Mouse (Mus musculus) A20 (cell line): ENCODE data around the gene Ttc41.
"Not testable (repeated sequence)": the region's sequence is repeated elsewhere in the genome, so short reads cannot be mapped to it uniquely, and the experiment has no call there.

Experiments used
- DNase-seq: peaks from one replicate; pipeline ENCODE4 v3.0.0-alpha.2; 2011; ENCODE audit warnings: low read depth, low spot score

The Ttc41 gene

DNA sequence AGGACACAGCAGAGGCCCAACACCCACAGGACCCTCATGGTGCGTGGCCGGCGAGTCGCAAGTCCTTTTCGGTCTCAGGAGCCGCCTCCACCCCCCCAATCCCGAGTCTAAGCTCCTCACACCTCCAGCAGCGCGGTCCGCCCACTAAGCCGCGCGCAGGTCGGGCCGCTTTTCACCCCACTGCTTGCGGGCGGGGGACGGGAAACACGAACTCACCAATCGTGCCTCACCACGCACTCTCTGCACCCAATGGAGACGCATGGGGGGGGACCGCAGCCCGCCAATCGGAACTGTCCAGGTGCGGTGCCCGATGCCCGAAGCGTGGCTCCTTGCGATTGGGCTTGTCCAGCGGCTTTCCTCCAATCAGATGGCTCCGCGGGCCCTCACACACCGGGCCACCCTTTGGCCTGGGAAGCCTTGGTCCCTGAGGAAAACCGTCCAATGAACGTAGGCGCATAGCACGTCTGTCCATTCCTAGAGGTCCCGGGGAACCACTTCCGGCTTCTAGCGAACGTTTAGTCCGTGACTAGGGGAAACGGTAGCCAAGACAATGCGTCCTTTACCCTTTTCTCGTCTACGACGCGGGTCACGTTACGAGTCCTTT, at the start of gene Ttc41, which contains the start of gene Hsp90b1:
Gene Ttc41, plus strand, starts transcription at position 494 of the 604 bp plus-strand sequence.
Gene Hsp90b1, minus strand, starts transcription at position 192 of the 604 bp plus-strand sequence.
- peak; percentile 99 for DNase-seq

DNA sequence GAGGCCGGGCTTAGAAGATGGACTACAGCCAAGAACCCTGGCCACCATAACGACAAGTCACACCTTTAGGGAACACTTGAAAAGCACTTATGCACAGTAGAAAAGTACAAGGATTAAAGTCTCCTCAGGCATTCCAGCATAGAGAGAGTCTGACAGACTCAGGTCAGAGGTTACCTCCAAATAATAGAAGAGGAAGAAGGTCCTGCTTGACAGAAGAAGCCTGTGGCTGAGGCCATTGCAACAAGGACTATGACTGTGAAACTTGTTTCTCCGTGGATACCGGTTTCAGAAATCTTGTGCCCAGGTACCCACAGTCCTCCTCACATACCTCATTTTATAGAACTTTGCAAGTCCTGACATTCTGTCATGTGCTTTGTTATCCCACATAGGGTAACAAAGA, 35.1 kb upstream of the Ttc41 start:
- not testable (repeated sequence) for DNase-seq

- not testable (repeated sequence) for DNase-seq
Observed at GRCm38 (mm10) chr10:86684797-86685178, 20.8 kb upstream of the Ttc41 start.

DNA sequence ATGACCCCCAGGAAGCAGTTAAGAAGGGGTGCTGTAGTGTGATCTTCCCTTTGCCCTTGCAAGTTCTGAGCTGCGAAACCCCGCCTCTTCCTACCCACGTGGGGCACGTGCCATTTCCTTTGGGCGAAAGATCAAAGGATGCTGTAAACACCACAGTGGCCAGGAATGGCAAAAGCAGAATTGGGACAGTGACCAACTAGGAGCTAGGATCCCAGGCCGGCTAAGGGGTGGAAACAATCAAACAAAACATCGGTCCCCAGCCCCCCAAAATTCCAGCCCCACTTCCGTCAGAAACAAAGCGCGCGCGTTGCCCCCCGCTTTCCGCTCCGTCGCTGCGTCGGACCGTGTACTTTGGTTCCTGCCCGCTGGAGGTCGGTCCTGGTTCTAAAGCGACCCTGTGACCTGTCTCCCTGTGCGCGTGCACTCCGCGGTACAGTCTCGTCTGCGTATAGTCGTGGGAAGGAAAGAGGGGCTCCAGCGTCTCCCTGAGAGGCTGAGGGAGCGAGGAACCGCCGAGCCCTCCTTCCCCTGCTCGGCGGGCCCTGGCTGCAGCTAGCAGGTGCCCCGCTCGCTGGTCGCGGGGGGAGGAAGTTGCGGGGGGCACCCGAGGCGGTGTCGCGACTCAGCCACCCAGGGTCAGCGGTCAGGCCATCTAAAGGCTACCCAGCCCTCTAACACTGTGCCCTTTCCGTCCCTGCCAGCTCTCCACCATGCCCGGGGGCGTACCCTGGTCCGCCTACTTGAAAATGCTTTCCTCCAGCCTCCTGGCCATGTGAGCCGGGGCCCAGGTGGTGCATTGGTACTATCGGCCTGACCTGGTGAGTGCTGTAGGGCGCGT, 20.2 kb upstream of the Ttc41 start:
- peak; percentile 97 for DNase-seq

GRCm38 (mm10) chr10:86686017-86686360, 19.6 kb upstream of the Ttc41 start:
- peak; percentile 66 for DNase-seq

GRCm38 (mm10) chr10:86700251-86700650, 5.4 kb upstream of the Ttc41 start:
- no peak for DNase-seq

DNA sequence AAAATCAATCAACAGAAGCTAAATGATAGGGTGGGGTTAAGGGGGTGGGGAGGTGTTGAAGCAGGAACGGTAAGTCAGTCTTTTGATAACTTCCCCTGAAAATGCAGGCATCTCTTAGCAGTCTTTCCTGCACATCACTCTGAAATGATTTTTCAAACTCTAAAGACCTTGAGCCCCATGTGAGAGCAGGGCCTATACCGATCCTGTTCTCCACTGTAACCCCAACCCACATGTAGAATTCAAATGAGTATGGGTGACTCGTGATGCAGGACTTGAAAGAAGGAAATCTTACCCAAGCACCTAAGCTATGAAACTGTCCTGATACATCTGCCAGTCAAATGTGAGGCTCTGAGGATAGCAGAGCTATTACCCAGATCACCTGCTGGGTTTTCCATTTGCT, 4.6 kb upstream of the Ttc41 start:
- DNase-seq, result no peak

GRCm38 (mm10) chr10:86702312-86702920, 3.2 kb upstream of the Ttc41 start:
- no peak for DNase-seq

DNA sequence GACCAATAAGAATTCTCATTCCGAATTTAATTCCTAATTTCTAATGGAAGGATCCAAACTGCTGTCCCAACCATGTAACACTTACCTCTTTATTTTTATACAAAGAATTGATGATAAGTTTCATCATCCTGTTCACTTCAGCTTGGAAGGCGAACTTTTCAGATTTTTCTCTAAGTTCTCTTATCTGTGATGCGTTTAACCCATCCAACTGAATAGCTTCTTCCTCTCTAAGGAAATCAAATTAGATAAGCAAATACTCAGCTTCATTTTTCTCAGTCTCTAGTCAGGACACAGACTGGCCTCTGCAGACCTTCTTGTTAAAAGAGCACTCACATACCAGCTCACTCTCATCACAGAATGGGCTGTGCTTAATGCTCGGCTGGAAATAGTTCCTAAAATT, 2.2 kb upstream of the Ttc41 start:
- no peak for DNase-seq

- DNase-seq, result no peak
Observed at GRCm38 (mm10) chr10:86704141-86704540, 1.5 kb upstream of the Ttc41 start.

- peak; percentile 48 for DNase-seq
Observed at GRCm38 (mm10) chr10:86704589-86705191, 921 bp upstream of the Ttc41 start.

- peak; percentile 96 for DNase-seq
Observed at GRCm38 (mm10) chr10:86705922-86706752, 526 bp downstream of the Ttc41 start.

DNA sequence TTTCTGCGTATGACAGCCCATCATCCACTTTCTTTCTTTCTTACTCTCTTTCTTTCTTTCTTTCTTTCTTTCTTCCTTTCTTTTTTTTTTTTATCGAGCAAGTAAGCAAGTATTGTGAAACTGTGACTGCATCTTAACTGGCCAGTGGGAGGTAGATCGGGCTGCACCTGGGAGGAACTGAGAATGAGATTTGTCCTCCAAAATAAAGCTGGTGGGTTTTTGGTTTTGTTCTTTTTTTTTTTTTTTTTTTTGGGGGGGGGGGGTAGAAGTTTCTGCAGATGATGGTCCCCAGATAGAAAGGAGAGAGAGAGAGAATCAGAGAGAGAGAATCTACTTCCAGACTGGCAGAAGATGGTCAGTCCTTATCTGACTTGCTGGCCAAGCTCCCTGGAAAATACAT, 1.5 kb downstream of the Ttc41 start:
- peak; percentile 81 for DNase-seq

- no peak for DNase-seq
Observed at GRCm38 (mm10) chr10:86712156-86712555, 6.5 kb downstream of the Ttc41 start.

DNA sequence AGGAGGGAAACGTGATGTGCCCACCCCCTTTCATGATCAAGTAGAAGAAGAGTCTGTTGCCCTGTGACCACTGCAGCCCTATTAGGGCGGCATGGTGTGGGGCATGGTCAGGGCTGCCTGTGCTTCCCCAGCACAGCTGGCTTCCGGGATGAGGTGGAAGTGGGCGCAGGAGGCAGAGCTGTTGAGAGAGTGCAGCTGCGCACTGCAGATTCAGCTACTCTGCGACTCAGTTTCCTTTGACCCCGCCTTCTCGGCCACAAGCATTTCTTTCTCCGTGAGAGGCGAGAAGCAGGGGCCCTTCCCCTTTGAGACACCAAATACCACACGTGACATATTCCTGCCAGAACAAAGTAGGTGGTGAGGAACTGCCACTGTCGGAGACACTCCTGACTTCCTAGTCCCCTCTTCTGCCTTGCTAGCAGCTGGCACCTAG, 22.0 kb downstream of the Ttc41 start:
- DNase-seq, result peak; percentile 89

GRCm38 (mm10) chr10:86728176-86728575, 22.6 kb downstream of the Ttc41 start:
- DNase-seq, result no peak

DNA sequence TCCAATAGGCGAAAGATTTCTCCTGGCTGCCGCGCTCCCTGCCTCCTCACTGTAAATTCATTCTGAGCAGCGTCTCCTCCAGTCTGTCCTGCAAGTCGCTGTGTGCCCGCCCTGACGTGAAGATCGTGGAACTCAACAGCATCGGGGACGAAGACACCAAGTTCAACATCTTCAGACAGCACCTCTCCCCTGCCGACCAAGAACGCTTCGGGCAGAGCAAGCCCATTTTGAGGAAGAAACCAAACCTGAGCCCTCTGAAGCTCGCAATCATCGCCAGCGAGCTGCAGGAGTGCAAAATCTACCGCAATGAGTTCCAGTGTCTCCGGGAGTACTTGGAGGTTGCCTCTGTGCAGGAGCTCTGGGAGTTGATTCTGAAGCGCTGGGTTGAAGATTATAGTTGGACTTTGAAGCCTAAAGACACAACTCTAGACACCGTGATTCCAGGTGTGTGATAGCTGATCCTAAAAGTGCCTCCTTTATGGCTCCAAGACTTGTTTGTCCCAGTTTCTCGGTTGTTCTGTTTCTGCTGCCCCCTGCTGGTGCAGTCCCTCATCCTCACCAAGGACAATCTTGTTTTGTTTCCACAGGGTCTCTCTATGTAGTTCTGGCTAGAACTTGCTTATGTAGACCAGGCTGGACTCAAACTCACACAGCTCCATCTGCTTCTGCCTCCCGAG, 25.4 kb downstream of the Ttc41 start:
- DNase-seq, result peak; percentile 65

GRCm38 (mm10) chr10:86731500-86731863, 25.9 kb downstream of the Ttc41 start:
- DNase-seq, result no peak

- peak; percentile 27 for DNase-seq
Observed at GRCm38 (mm10) chr10:86735036-86735435, 29.4 kb downstream of the Ttc41 start.

DNA sequence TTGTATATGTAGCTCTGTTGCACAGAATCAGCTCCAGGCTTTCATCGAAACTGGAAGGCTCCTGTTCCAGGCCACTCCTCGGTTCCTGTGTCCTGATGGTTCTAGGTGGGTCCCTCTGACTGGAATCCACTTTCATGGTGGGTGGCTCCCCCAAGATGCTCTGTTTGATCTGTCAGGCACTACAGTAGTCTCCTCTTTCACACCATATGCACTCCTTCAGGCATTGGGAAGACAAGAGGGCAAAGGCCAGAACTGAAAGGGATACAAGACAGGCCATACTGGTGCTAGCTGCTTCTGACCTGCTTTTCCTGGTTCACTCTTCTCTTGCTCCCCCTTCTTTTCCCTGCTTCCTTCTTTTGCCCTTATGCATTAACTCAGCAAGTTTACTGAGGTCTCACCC, 37.3 kb downstream of the Ttc41 start:
- no peak for DNase-seq

- DNase-seq, result no peak
Observed at GRCm38 (mm10) chr10:86744306-86744705, 38.7 kb downstream of the Ttc41 start.
